Mouse (Mus musculus) natural killer cell, adult 2 months (primary cell): Measurements from ENCODE around the gene Fgd3.

Experiments used
- DNase-seq, 2 experiments: peaks; one replicate each; pipeline ENCODE4 v3.0.0; 2022; ENCODE audit warnings: low spot score in 2 of 2

Gene Fgd3

DNA sequence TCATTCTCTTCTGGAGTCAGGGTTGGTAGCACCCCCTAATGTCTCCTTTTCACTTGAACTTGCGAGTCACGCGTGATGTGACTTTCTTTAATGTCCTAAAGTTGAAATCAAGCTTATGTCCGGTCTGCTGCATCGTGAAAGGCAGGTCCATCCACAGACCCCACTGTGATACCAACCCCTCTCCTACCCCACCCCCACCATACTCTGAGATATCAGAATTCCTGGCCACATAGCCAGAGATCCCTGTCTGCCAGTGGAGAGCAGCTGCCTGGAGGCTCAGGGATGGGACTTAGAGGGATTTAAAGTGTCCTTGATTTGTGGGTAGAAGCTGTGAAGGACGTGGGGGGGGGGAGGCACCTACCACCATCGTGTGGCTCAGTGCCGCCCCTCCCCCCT is 71.6 kb downstream of the Fgd3 start, which contains the start of gene Susd3:
Gene Susd3 (minus strand): TSS at position 240 of the 396 bp plus-strand sequence.
- no peak for DNase-seq

DNA sequence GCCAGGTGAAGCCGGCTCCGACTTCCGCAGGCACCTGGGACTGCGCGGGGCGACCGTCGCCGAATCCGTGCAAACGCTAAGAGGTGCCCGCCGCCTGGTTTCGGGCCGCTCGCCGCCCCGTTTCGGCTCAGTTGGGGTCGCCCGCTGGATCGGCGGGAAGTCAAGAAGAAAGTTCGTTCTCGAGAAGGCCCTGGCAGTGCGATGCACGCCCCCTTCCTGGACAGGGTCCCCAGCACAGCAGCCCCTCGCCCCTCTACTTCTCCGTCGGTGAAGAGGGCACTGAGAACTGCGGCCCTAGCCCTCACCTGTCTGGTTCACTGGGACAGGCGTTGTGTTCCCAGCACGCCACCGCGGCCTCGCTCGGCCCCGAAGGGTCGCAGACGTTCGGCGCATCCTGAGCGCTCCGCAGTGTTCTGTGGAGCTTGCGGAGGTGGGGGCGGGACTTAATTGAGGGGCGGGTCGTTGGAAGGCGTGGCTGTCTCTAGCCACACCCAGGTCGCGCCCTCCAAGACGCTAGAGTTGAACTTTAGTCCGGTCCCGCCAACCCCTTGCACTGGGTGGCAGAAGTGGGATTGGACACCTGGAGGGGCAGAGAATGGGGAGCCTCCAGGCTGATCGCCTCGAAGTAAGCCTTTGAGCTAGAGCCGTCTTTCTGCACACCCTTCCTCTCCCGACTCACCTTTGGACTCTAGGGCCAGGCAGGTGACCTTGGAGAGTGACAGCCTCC is 72.2 kb downstream of the Fgd3 start:
- peak in 1 of 2 experiments; percentile 61 for DNase-seq

DNA sequence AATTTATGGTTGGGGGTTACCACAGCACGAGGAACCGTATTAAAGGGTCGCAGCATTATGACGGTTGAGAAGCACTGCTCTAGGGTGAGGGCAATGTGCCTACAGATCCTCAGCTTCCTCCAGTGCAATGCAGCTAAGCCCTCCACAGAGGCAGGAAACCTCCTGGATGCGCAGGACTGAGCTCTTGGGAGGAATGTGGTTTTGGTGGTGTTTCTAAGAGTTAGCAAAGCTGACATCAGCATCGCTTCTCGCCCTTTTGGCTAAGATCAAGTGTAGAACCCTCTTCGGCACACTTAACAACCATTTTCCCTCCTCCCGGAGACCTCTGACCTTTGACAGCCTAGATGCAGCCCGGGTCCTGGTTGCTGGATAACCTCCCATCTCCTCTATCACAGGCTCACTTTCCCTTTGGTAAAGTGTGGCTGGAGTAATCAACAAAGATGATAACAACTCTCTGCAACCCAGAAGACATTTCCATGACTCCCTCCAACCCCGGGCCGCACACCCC is 72.8 kb downstream of the Fgd3 start:
- no peak for DNase-seq

DNA sequence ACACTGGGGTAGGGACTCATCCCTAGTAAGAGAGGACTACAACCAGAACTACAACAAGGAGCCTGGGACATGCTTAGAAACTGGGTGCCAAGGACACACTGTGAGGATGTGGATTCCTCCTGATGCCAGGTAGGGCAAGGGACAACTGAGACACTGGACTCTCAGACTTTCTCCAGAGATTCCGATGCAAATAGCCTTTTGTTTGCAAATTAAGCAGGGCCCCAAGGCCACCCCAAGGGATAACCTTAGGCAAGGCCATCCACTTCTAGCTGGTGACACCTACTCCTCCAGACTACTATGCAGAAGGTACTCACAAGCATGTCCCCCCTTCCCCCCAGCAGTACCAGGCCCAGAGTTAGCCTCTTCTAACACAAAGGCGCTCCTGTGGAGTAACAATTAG is 73.5 kb downstream of the Fgd3 start:
- no peak for DNase-seq

DNA sequence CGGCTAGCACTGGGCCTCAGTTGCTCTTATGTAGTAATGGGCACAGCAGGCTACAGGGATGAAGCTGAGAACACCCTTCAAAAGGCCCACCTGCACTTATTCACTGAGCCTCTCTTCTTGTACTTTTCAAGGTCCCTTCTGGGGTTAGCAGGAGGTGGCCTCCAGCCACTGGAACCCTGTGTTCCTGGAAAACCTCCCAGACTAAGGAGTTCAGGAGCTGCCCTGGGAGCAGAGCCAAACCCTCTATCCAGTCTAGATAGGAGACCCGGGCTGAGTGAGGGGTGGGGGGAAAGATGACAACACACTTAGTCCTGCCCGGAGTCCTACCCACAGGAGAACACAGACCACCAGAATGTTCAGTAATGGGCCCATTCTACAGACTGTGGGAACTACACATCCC is 74.1 kb downstream of the Fgd3 start:
- no peak for DNase-seq

DNA sequence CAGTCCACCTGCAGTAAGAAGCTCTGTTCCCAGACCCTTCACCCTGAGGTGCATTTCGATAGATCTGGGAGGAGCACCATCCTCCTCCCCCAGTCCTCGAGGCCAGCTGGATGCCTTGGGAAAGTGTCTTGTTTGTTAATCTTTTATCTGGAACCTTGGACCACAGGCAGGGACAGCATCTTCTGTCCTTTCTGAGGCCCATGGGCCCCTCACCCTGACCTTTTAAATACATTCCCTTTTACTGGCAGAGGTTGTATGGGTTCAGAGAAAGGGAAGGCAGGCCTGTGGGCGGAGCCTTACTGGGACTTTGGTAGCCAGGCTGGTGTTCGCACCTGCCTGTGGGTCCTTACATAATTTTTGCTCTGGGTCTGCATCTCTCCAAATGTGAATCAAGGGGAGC is 74.9 kb downstream of the Fgd3 start:
- no peak for DNase-seq

DNA sequence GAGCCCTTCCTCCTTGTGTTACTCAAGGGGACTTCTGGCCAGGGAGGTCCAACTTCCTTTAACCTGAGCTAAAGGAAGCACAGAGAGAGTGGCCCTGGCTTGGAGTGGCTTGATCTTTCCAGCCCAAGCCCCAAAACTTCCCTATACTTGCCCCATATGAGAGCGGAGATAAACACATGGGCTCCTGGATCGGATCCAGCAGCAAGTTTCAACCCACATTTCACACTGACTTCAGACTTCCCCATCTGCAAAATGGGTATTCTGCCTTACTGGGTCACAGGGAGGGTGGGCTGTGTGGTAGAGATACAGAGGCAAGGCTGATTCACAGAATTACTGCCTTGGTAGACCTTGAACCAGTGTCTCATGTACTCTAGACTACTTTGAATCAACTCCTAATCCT is 76.6 kb downstream of the Fgd3 start:
- DNase-seq = no peak

DNA sequence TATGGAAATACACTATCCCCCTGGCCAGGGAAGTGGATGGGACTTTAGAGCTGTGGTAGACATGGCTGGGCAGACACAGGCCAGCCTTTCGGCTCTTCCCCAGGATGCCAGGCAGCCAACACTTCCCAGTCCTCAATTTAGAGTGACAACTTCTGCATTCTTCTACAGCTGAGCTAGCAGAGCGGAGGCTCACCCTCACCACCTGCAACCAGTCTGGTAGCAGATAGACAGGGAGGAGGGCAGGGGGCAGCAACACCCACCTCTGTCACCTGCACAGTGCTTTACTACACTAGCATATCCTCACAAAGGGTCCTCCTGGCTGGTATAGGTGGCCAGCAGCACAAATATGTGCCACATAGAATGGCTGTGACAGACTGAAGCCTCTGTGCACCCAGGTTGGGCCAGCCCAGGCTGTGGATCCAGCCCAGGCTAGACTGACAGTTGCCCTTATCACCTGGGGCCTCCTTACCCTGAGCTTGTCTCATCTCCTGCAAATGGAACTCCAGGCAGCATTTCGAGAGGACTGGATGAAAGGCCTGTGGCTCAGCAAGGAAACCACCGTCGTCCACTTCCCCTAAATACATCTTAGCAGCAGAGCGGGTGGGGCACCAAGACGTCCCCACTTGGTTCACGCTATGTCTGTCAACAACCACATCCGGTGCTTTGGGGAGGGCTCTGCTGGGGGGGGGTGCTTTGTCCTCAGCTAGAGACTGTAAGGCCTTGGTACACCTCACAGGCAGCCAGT is 77.6 kb downstream of the Fgd3 start:
- DNase-seq = peak; percentile 88 to 91

DNA sequence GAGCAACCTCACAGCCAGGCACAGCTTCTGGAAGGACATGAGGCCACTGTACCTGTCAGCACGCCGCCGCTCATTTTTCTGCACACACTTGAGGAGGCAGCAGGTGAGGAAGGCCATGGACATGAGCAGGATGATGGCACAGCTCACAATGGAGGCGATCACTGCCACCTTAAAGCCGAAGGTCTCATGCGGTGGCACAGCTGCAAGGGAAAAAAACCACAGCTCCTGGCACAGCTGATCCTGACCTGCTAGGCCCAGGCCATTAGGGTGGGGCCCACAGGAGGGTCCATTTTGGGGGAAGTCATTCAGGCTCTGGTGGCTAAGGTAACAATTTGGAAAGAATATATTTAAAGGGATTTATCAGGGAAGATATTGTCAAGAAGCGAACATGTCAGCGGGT is 81.4 kb downstream of the Fgd3 start:
- no peak for DNase-seq

DNA sequence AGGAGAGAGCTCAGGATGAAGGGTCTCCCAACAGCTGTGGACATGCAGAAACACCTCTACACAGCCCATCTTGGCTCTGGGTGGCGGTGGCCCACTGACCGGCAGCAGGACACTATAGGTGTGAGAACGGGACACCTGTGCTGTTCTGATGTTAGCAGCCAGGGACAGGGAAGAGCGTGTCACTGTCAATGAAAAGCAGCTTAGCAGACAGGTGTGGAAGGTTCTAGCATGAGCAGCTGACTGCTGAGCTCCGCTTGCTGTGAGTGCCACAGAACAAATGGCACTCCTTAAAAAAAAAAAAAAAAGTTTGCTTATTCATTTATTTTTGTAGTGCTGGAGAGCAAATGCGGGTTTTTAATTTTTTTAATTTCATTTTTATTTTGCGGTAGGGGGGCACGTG is 82.5 kb downstream of the Fgd3 start:
- no peak for DNase-seq

DNA sequence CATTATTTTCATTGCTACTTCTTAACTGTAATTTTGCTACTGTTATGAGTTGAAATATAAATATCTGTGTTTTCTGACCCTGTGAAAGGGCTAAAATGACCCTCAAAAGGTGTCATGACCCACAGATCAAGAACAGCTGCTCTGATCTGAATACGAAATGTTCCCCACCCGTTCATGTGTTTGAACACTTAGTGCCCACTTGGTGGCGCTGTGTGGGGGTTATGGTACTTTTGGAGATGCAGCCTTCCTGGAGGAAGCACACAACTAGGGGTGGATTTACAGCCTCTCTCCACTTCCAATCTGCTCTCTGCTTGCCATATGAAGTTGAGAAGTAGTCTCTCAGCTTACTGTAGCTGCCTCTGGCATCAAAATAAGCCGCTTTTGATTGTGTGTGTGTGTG is 85.4 kb downstream of the Fgd3 start:
- DNase-seq = no peak

DNA sequence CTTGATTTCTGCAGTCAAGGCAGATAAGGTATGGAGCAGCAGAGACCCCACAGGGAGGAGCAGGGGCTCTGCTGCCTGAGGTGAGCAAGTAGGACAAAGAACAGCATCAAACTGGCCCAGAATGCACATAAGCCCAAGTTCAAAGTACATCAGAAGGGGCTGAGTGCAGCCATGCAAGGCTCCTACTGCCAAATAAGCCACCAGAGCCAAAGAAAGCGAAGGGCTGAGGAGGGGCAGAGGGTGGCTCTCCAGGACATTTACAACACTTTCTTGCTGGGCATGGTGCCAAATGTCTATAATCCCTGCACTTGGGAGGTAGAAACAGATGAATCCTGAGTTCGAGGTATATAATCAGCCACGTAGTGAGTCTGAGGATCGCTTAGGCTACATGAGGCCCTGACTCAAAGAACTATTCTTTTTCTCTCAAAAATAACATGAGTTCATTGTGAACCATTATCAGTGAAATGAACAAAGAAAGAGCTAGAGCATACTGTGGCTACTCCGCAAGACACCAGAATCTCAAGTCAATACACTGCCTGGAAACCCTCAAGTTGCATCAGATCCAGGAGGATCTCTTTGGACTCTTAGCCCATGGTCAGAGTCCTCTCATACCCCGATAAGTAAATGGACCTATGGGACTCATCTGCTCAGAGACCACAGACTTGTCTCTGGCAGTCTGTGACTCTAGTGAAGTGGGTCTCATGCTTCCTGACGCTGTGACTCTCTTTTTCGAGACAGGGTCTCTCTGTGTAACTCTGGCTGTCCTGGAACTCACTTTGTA is 86.1 kb downstream of the Fgd3 start:
- DNase-seq = no peak

DNA sequence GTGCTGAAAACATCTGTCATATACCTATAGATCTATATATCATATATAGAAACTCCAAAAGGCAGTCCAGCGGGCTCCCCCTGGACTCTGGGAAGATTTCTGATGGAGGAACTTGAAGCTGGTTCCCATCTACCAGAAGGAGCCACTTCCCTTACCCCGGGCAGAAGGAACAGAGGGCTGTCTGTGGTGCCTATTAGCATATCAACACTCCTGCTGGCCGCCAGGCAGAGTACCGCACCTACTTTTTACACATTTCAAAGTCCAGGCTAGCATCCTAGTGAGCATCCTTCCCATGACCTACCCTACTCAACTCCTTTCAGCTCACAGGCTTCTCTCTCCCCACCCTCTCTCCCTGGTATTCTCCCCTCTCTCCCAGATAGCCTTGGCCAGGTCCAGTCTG is 94.5 kb downstream of the Fgd3 start:
- DNase-seq = no peak

DNA sequence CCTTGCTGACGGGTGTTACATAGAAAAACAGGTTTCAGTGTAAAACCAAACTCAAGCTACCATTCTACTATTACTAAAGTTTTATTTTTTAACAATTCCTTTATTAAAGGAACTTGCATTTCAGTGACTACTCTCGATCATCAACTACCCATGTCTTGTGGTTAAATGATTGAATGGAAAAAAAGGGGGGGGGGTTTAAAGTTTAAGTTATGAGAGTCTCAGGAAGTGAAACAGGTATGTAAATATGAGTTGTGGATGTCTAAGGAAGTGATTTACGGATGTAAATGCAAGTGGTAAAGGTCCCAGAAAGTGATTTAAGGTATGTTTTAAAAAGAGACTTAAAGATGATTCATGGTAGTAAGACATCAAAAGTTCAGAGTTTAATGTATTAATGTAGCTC is 95.0 kb downstream of the Fgd3 start:
- no peak for DNase-seq

DNA sequence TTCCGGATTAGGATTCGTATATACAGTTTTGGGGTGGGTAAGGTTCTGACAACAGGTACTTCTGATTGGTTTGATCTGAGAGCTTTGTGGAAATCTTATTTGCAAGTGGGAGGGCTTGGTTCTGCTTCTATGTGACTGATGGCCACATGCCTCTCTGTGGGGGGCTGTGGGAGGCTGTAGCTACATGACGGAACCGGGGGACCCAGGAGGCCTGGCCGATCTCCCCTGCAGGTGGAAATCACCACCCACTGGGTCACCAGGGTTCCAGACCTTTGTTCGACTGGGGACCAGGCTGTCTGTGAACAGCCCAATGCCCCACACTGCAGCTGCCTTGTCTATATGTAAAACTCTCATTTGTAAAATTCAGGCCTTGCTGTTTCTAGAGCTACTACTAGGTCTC is 95.4 kb downstream of the Fgd3 start:
- no peak for DNase-seq

DNA sequence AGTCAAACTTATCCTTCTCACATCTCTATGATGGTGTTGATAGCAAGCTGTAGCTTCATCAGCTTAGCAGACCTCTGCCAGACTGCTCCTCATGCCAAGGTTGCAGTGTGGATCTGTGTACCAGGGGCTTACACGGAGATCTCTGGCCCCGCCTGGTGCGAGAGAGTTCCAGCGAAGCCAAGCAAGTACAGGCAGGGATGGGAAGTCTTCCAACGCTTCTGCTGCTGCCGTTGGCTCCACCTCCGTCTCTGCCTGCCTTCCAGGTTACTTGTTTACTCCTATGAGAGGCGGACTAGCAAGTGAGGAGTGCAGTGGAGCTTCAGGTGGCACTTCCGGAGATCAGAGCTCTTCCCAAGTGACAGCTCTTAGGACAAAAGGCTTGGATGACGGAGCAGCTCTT is 95.8 kb downstream of the Fgd3 start:
- no peak for DNase-seq

DNA sequence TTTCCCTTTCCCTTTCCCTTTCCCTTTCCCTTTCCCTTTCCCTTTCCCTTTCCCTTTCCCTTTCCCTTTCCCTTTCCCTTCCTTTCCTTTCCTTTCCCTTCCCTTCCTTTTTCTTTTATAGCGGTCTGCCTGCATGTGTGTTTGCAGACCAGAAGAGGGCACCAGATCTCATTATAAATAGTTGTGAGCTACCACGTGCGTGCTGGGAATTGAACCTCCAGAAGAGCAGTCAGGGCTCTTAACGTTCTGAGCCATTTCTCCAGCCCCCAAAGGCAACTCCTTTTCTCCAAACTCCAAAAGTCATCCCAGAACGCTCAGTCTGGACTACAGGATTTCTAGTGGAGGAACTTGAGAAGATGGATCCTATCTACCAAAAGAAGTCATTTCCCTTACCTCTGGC is 99.2 kb downstream of the Fgd3 start:
- no peak for DNase-seq

DNA sequence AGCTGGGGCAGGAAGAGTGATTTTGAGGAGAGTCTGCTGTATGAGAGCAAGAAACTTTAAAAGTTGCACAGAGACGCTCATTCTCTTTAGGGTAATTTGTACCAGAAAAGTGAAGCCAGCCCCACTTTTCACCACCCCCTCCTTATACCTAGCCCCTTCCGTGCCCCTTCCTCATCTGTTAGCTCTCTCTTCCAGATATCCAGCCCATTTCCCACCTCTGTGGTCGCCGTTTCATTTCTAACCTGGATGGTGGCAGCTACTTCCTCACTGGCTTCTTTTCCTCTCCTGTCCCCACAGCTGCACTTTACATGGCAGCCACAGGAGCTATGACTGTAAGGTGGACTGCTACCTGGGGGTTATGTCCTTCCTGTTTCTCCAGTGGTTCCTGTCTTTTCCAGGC is 100.7 kb downstream of the Fgd3 start:
- no peak for DNase-seq

DNA sequence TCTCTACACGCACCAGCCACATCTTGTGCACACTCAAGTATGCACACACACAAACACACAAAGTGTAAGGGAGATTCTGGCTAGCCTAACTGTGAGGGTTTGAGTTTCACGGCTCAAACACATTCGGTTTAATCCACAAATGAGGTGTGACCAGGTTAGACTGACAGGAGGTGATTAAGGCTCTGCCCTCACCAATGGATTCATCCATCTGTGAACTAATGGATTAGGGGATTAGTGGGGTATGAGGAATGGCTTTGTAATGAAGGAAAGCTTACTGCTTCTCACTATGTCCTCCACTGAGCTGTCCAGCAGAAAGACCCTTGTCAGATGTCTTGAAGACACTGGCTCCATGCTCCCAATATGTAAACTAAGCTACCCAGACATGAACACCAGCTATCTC is 101.5 kb downstream of the Fgd3 start:
- no peak for DNase-seq

DNA sequence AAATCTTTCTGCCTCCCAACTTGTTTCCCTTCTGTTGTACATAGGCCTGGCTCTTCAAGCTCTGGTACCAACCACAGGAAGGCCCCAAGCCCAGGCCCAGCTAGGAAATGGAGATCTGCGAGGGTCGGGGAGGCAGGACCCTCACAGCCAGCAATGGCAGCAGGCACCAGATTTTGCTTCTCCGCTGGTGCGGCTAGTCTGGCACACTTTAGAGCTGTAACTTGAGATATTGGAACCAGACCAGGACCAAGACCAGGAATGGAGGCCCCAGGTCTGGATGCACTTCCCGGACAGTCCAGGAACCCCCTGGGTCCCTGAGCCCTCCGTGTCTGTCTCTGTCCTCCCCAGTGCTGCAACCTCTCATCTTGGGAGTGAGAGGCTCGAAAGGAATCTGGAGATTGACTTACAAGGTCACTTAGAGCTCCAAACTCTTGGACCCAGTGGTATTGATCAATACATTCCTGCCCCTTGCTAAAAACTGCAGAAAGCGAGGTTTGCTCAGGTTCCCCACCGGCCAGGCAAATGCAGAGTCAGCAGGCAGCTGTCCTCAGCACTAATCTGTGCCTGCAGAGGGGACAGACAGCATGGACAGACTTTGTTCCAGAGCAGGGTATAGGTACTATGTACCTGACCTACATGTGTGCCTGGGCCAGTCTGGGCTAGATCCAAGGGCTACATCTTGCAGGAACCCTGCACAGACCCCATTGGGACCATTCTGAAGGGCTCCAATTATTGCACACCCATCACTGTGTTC is 103.1 kb downstream of the Fgd3 start:
- no peak for DNase-seq

DNA sequence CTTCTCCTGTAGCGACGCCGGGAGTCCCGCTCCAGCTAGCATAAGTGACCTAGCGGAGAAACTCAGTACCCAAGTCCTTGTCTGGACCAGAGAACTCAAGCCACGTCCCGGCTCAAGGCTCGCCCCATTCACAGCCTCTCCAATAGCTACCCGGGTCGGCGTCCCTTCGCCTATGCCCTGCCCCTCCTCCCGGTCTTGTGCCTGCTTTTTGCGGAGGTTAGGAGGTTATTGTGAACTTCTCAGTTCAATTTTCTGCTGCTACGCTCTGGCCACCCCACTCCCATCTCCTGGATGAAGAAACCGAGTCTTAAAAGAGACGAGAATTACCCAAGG is 103.9 kb downstream of the Fgd3 start:
- DNase-seq = no peak
